In the genomic region with DNA sequence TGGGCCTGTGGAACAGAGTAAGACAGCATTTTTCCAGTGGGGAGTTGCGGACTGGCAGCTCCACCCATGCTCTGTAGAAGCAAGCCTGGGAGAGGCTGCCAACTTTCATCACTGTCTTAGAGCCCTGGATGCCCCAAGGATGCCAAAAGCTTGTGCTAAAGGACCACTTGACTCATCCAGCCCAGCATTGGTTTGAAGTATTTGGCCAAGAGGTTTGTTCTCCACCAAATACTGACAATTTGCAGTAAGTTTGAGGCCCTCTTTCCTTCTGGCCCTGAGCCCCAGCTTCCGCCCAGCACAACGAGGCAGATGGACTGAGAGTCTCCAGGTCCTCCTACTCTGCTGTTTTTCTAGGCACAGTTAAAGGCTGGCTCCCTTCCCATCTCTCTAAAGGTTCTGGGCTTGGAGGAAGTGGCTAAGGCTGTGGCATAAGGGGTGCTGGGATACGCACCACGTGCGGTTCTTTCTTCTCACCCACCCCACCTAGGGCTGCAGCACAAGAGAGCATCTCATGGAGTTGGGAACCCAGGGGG, we compare ENCODE assay signal across 11 mouse cellular contexts. TPM values are rescaled to one million over a fixed set of nuclear protein-coding genes. Genes with fewer than 3 reads are reported as not detected.
DNase-seq lines count a peak whose midpoint lies in the region; ATAC-seq lines count a peak whose summit lies in the region.
"Had no signal": no experiment of that assay in that cellular context is flagged by ENCODE, and none has a peak within 500 bp of the region (broad histone marks: within the 10 kb centered on the region; RNA-seq: fewer than 3 reads in every experiment).

No protein-coding gene starts in this region.

- no peaks in the 10 kb centered on the region for H3K4me1 ChIP-seq in liver, embryonic 13.5 days (replicated peaks)
- 0 out of 2 replicates have a peak, but pooled peaks cover 4% of the 10 kb centered on the region for H3K4me1 ChIP-seq in intestine, embryonic 15.5 days (replicated peaks)

- H3K36me3 ChIP-seq in liver, embryonic 13.5 days: no peaks in the 10 kb centered on the region
- H3K36me3 ChIP-seq in intestine, embryonic 15.5 days: no peaks in the 10 kb centered on the region

- WGBS in liver, embryonic 13.5 days (ENCODE audit: insufficient replicate concordance): 66% methylated on average over 6 of the region's 6 CpGs
- WGBS in intestine, embryonic 15.5 days: 72% methylated on average over 6 of the region's 6 CpGs

- H3K9ac ChIP-seq in liver, embryonic 13.5 days: no peak overlapping the region
- H3K9ac ChIP-seq in intestine, embryonic 15.5 days: no peak overlapping the region

- 0 out of 2 replicates have a peak overlapping the region, but pooled peaks have one; percentile 10 for H3K27ac ChIP-seq in liver, embryonic 13.5 days
- 0 out of 2 replicates have a peak overlapping the region, but pooled peaks have one; percentile 32 for H3K27ac ChIP-seq in intestine, embryonic 15.5 days

- no peak overlapping the region for H3K4me2 ChIP-seq in liver, embryonic 13.5 days
- peak overlapping the region; percentile 6; the same call in 1 of the 2 replicates for H3K4me2 ChIP-seq in intestine, embryonic 15.5 days (replicated peaks)

- no peak for DNase-seq in liver, embryonic 13.5 days
- DNase-seq in liver: no peak
- DNase-seq in right cerebral cortex, postnatal 36 days (ENCODE audit: low spot score in 2 of 2): peak; percentile 70 to 83
- no peak for DNase-seq in embryo, embryonic 10.5 days (ENCODE audit: low spot score)
- DNase-seq in lung, postnatal 10 days: no peak
- DNase-seq in gastrocnemius, adult 8-10 months (ENCODE audit: low spot score in 2 of 2): no peak
- DNase-seq: kidney, postnatal 10 days; spleen, adult 18-20 months had no signal

- ATAC-seq in liver, embryonic 13.5 days (ENCODE audit: low read depth): no peak
- ATAC-seq in common myeloid progenitor, adult 5-6 weeks (replicated peaks; ENCODE audit: low read depth, poor library complexity, severe bottlenecking): peak; percentile 48; the same call in 1 of the 2 replicates
- ATAC-seq in intestine, embryonic 15.5 days: peak; percentile 34; the same call in 1 of the 2 replicates
- ATAC-seq: Patski had no signal

- H3K4me3 ChIP-seq in liver, embryonic 13.5 days (replicated peaks): no peak overlapping the region
- no peak overlapping the region for H3K4me3 ChIP-seq in intestine, embryonic 15.5 days (replicated peaks)

- peaks cover 24% of the 10 kb centered on the region for H3K27me3 ChIP-seq in liver, embryonic 13.5 days
- H3K27me3 ChIP-seq in intestine, embryonic 15.5 days (replicated peaks): no peaks in the 10 kb centered on the region

- H3K9me3 ChIP-seq in liver, embryonic 13.5 days (replicated peaks): no peaks in the 10 kb centered on the region
- no peaks in the 10 kb centered on the region for H3K9me3 ChIP-seq in intestine, embryonic 15.5 days

RNA-seq across cellular contexts. Expression of a gene that starts 42.6 kb away (rescaled TPM):
- 176 and 195 TPM in 2 replicates for polyA plus RNA-seq in liver, embryonic 13.5 days (2015; fragmentation: Nextera tagmentation; extraction: Ambion mirVana)
- 60.8 and 79.3 TPM in 2 replicates for total RNA-seq in common myeloid progenitor, adult 5-6 weeks (2017)
- polyA plus RNA-seq in intestine, embryonic 15.5 days (2015; fragmentation: Nextera tagmentation; extraction: Ambion mirVana): 76.5 and 96.8 TPM in 2 replicates
- 10 to 100 TPM; 29.4 to 43.5 (median 33.6) TPM for total RNA-seq in gastrocnemius, adult 8-10 months (2022)

RNA-seq across cellular contexts. Expression of a gene that starts 53.2 kb away (rescaled TPM):
- polyA plus RNA-seq in liver, embryonic 13.5 days (2015; fragmentation: Nextera tagmentation; extraction: Ambion mirVana): 2.3 and 2.5 TPM in 2 replicates
- 3.5 and 4.0 TPM in 2 replicates for total RNA-seq in common myeloid progenitor, adult 5-6 weeks (2017)
- 4.7 and 4.9 TPM in 2 replicates for polyA plus RNA-seq in intestine, embryonic 15.5 days (2015; fragmentation: Nextera tagmentation; extraction: Ambion mirVana)
- under 1 TPM; 0.02 to 0.07 (median 0.04) TPM for total RNA-seq in gastrocnemius, adult 8-10 months (2022)

RNA-seq across cellular contexts. Expression of a gene that starts 53.9 kb away (rescaled TPM):
- 80.8 and 88.0 TPM in 2 replicates for polyA plus RNA-seq in liver, embryonic 13.5 days (2015; fragmentation: Nextera tagmentation; extraction: Ambion mirVana)
- total RNA-seq in common myeloid progenitor, adult 5-6 weeks (2017): 25.7 and 26.2 TPM in 2 replicates
- polyA plus RNA-seq in intestine, embryonic 15.5 days (2015; fragmentation: Nextera tagmentation; extraction: Ambion mirVana): 18.6 and 23.7 TPM in 2 replicates
- 100 to 1,000 TPM; 137 to 185 (median 161) TPM for total RNA-seq in gastrocnemius, adult 8-10 months (2022)

RNA-seq across cellular contexts. Expression of a gene that starts 56.8 kb away (rescaled TPM):
- polyA plus RNA-seq in liver, embryonic 13.5 days (2015; fragmentation: Nextera tagmentation; extraction: Ambion mirVana): 15.5 and 18.6 TPM in 2 replicates
- not detected in 2 replicates for total RNA-seq in common myeloid progenitor, adult 5-6 weeks (2017)
- 0.98 and 2.2 TPM in 2 replicates for polyA plus RNA-seq in intestine, embryonic 15.5 days (2015; fragmentation: Nextera tagmentation; extraction: Ambion mirVana)
- under 1 TPM in 1 of 4 experiments, not detected in 3; 0.40 TPM for total RNA-seq in gastrocnemius, adult 8-10 months (2022)

Comparison
In these comparisons a context has a peak if more than half of its experiments do, and no peak if none do; other contexts are left out.
1. DNase-seq: peak in right cerebral cortex, postnatal 36 days (2 of 2); none in liver, embryonic 13.5 days (single experiment), liver (single experiment), embryo, embryonic 10.5 days (single experiment), lung, postnatal 10 days (single experiment) and gastrocnemius, adult 8-10 months (0 of 2).